Mouse (Mus musculus) embryo, embryonic 10 days (tissue): ENCODE data around the gene Olfr1176.

Experiments used
- DNase-seq: peaks from one replicate; pipeline ENCODE4 v3.0.0-alpha.2; 2015; ENCODE audit warnings: low spot score

Olfr1176 gene

GRCm38 (mm10) chr2:88336421-88336820, at the start of gene Olfr1176:
Gene Olfr1176 (plus strand): TSS chr2:88336721.
- DNase-seq = no peak

DNA sequence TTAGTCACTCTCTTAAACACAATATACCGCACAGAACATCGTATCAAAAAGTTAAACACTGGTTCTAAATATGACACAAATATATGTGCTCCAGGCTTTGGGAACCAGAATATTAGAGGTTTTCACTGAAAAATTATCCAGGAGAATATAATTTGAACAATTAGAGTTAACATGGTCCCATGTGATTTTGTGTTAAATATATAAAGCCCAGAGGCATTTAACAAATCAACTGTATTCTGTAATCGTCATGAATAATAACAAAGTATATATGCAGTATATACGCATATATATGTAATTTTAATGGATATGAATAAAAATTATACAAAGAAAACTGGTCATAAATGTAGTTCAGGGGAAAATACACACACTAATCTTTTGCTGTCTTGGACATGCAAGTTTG, 21.5 kb upstream of the Olfr1176 start, which contains the start of gene Olfr1174-ps:
TSS of gene Olfr1174-ps (minus strand) at position 101 of the 400 bp plus-strand sequence.
- DNase-seq = no peak

DNA sequence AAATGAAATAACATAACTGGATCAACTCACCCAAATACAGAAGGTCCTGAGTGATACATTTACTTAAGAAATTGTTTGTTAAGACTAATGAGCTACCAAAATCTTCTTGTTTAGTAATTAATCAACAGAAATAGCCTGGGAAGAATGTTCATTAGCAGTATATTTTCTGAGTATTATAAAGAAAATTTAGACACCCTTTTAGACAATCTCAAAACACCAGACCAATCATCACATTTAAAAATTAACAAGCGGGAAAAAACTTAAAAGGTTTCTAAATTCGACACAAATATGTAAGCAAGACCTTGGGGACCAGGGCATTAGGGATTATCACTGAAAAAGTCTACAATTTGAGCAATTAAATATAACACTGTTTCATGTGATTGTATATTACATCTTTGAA, 9.4 kb upstream of the Olfr1176 start, which contains the start of gene Olfr1175-ps:
TSS of gene Olfr1175-ps (minus strand) at position 101 of the 400 bp plus-strand sequence.
- DNase-seq = no peak

DNA sequence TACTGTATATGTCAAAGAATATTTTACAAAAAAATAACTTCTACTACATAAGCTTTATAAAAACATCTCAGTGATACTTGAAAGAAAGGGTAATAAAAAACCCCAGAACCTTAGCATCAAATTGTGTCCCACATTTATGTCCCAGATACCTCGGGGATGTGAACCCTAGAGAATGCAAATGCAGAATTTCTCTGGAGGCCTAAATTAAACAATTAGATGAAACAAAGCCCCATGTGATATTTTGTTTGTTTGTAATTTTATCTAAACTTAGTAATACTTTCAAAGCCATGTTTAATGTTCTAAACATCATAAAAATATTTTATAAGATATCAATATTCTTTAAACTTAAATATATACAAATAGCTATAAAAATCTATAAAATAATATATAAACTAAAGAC, 9.9 kb downstream of the Olfr1176 start, which contains the start of gene Olfr1177-ps:
TSS of gene Olfr1177-ps (minus strand) at position 101 of the 400 bp plus-strand sequence.
- DNase-seq = no peak

GRCm38 (mm10) chr2:88356304-88356703, 19.8 kb downstream of the Olfr1176 start:
- peak; percentile 41 for DNase-seq

GRCm38 (mm10) chr2:88386762-88387161, 50.2 kb downstream of the Olfr1176 start, which contains the start of gene Olfr1178:
Gene Olfr1178 (plus strand): TSS chr2:88387062.
- no peak for DNase-seq
